Mouse (Mus musculus): ENCODE results near the gene Syne3.

The Syne3 gene

DNA sequence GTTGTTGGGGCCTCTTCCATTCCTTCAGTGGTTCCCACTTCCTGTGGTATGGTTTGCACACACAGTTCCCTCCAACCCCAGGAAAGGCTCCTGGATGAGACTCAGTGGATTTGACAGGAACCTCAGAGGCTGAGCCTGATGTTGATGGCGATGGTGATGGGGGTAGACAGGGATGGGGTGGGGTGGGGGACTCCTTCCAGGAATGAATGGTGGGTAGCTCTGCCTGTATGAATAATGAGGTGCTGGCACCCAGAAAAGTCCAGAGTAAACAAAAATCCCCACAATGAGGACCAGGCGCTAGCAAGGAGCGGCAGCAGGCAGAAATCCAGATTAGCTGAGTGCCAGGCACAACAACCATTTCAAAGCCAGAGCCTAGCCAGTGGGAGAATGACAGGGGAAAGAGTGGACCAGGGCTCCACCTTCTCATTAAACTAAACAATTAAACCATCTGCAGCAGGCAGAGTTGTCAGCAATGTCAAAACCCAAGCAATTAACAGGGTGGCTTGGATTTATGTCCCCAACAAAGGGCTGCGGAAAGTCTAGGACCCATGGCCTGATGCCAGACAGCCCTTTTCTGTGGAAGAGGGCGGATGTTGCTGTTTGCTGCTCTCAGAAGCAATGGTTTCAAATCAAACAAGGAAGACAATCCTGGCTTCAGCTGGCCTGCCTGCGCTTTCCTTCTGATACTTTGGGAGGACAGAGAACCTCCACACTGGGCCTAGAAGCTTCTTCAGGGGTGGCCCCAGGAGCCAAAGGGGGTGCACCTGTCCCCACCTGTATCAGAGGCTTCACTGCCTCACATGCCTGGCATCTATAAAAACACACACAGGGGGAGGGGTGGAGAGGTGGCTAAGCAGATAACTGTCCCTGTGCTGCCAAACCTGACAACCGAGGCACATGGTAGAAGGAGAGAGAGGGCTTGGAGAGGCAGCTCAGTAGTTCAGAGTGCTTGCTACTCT is 44.4 kb downstream of the Syne3 start:
- DNase-seq (ENCODE audit: low spot score): peak; percentile 71

DNA sequence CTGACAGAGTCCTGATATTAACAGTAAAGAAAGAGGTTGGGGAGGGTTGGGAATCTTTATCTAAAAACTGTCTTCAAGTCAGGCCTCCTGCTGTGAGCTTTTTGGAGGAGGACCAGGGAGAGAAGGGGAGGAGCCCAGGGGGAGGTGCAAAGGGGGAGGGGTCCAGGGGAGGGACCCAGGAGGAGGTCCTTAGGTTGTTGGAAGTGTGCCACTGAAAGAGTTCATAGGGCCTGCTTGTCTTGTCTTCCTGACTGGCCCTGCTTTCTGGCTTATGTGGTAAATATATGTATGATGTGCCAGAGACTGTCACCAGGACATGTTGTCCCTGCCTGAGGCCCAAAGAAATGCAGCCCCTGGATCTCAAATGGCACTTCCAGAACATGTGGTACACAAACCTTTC is 49.2 kb downstream of the Syne3 start:
- no peak for DNase-seq (ENCODE audit: low spot score)

DNA sequence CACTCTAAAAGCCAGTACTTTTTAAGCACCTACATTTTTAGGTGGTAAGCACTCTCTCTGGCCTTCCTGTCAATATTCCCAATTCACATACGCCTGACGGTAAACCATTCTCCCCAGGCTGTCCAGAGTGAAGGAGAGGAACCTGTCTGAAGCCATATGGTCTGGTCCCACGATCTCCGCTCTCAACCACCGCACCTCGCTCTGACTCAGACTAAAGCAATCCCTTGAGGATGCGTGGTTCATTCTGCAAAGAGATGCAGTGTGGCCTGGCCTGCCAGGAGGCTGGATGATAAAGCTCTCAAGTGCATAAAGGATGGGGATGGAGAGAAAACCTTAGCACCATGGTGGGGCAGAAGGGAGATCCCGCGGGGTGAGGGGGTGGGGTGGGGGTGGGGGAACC is 49.6 kb downstream of the Syne3 start:
- DNase-seq (ENCODE audit: low spot score): no peak

DNA sequence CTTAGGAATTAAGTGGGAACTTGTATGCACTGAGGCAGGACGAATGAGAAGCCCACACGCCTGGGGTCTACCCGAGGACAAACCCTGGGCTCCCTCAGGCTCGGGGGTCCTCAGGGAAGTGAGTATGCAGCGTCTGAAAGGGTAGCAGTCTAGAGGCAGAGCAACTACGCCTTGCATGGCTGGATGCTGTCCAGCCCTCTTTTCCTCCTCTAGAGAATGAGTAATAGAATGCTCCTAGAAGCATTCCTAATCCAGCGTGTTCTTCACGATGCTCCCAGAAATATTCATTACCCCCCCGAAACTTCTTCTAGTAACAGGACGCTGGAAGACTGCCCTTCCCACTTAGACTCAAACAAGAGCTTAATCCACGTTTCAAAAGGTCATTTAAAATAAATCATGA is 51.3 kb downstream of the Syne3 start:
- no peak for DNase-seq (ENCODE audit: low spot score)

DNA sequence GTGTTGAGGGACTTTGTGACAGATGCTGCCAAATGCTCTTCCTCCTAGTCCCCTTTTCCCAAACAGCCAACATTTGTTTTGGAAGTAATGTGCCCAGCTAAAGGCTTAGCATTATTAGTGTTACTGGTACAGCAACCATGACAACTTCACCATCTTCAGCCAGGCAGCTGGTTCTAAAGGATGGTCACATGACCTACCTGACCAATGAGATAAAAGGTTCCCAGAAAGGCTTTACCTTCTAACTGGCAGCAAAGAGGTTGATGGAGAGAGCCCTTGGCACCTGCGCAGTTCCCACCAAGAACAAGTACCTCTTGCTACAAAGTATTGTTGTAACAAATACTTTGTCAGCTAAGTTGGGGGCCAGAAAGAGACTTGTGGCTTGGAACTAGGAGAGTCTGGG is 52.4 kb downstream of the Syne3 start:
- no peak for DNase-seq (ENCODE audit: low spot score)

DNA sequence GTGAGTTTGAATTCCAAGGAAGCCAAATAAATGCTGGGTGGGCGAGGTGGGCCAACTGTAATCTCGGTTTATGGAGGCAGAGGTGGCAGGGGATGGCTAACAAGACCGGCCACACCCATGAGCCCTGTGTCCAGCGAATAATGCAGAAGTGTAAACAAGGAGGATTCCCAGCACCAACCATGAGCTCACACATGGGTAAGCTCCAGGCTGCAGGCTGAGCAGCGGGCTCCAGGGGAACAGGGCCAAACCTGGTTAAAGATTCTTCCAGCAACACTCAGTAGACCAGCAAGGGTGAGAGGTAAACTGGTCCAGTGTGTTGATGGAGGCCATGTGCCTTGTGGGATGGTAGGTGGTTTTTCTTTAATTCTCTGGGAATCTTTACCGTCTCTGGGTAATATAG is 53.2 kb downstream of the Syne3 start:
- DNase-seq (ENCODE audit: low spot score): no peak

DNA sequence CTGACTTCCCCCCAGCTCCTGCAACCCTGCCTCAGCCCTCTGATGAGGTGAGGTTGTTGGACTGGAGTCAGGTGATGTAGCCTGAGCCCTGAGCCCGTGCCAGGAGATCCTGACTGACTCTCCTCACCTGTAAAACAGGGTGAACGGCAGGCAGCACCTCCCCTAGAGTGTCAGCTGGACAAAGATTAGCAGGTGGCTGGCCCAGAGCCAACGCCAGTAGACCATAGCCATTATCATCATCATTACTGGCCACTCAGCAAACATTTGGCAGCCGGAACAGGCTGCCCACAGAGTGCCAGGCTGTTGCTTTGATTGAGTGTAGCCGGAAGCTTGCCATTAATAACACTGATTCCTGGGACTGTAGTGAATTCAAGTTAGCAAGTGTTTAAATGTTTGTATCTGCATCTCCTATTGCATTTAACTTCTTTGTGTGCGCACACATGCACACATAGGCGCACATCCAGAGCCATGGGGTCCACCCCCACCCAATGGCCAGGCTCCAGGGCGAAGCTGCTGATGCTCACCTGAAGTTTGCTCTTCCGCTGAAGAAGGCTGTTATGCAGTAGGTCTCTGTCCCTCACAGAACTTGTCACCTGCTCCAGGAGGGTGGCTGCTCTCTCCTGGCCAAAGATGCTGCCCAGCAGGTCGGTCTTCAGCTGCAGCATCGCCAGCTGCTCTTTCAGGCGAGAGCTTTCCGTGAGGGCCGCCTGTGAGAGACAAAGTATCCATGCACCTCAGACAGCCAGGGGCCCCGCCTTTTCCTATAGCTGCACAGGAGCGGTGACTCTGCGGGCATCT is 54.4 kb downstream of the Syne3 start:
- DNase-seq (ENCODE audit: low spot score): no peak

DNA sequence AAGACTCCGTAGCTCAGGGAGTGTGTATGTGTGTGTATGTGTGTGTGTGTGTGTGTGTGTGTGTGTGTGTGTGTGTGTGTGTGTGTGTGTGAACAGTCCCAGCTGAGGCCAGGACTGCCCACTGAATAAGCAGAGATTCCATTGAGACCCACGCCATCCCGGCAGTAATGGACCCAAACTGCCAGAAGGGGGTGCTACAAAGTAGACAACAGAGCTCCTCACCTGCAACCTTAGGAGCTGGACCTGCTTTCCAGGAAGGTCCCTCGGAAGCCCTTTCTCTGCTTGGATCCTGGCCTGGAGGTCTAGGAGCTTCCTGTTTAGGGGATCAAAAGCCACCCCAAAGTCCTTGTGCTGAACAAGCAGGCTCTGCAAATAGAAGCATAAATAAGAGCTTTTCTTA is 55.7 kb downstream of the Syne3 start:
- DNase-seq (ENCODE audit: low spot score): peak; percentile 77

DNA sequence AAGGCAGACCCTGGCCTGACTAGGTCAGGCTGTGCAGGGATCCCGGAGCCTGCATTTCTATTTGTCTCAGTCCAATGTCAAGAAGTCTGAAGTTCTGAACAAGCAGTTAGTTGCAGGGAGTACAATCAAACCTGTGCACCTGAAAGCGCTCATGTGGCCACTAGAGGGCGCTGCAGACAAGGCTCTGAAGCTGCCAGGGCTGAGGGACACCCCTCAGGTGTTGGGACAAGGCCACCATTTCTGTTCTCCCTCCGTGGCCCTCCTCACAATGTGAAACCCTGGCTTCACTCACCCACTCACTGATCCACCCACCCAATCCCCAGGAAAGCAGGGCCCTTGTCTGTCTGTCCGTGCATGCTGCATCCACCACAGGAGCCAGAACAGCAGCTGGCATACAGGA is 57.2 kb downstream of the Syne3 start:
- peak; percentile 88 for DNase-seq (ENCODE audit: low spot score)

DNA sequence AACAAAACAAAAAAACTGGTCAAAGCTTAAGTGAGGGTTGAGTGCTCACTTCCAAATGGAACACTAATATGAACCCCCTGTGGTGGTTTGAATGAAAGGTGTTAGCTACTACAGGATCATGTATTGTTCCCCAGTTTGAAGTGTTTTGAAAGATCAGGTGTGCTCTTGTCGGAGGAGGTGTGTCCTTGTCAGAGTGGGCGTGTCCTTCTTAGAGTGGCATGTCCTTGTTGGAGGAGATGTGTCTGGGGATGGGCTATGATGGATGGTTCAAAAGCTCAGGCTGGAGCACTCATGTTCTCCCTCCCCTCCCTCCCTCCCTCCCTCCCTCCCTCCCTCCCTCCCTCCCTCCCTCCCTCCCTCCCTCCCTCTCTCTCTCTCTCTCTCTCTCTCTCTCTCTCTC is 61.7 kb downstream of the Syne3 start:
- no peak for DNase-seq (ENCODE audit: low spot score)

DNA sequence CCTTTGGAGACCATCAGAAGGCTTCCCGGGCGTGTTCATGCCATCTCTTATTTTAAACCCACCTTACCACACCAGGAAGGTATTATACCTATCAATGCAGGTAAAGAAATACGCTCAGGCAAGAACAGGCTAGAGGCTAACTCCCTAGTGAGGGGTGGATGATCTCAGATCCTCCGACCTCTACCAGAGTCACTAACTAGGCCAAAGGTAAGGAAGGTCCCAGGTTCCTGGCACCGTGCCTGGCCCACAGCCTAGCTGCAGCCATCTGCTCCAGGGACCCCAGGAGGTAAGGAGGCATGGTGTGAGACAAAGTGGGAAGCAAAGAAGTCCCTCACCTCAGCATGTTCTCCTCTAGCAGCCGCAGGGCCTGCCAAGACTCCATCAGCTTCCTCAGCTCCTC is 63.4 kb downstream of the Syne3 start:
- DNase-seq (ENCODE audit: low spot score): no peak

DNA sequence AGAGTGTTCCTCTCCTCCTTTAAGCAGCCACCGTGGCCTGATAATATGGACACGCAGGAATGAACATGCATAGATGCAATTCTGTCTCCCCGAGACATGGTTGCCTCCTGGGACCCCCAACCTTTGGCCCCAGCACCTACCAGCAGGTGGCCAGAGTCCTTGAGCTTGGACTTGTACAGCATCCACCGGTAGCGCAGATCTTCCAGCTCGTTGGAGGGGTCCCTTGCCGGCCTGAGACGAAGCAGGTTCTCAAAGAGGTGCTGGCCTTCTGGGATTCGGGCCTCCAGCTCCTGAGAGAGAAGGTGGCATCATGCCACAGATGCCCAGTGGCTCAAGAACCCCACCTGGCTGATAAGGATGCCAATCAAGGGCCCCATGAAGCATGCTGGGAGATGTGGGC is 69.1 kb downstream of the Syne3 start:
- no peak for DNase-seq (ENCODE audit: low spot score)

DNA sequence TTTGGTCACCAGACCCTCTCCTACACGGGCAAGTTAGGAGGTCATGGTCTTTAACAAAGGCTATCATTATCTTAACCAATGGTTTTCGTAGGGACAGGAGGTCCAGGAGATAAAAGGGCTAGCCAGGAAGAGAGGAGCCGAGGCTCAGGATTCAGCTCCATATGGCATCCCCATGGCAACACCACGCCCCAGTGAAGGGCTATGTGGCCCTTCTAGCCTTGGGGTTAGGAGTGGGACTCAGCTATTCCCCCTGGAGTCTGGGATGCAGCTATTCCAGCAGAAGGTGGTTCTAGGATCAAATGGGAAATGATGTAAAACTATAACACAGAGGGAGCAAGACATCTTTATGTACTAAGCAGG is 69.6 kb downstream of the Syne3 start:
- no peak for DNase-seq (ENCODE audit: low spot score)

DNA sequence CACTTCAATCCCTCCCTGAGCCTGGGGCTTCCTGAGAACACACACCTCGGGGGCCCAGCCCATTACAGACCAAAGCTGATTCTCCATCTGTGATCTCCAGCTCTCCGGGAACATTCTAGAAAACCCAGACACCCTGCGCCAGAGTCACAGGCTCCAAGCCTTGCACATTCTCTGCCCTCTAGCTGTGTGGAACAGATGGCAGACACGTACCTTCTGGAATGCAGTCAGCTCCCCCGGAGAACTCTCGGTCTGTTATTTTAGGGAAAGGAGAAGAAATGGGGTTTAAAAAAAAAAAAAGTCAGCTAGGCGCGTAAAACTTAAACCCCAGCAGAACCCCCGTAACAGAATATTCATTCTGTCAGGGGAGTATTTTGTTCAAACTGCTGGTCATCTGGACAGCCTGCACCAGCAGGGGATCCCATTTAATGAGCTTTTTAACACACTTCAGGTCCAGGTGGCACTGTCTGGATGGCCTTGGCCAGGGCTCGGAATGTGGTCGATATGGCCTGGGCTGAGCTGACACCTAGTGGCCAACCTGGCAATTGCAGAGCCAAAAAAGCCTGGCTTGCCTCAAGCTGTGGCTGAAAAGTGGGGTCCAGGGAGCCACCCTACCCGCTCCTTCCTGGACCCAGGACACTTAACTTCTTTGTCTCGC is 70.1 kb downstream of the Syne3 start:
- DNase-seq (ENCODE audit: low spot score): peak; percentile 92

DNA sequence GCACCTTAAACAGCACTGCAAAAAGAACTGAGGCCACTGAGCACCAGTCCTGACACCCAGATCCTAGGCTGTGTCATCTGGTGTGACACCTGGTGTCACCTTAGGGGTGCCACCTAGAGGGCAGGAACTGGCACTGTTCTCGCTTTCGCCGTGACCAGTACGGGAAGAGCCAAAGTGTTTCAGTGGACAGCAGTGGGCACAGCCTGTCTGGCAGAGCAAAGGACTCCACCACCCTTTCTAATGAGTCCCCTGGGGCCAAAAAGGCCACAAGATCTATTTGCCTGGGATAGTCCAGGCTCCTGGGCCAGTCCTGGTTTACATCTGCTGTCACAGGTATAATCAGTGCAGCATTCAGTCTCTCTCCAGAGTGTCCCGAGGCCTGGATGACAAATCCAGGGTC is 70.7 kb downstream of the Syne3 start:
- no peak for DNase-seq (ENCODE audit: low spot score)

DNA sequence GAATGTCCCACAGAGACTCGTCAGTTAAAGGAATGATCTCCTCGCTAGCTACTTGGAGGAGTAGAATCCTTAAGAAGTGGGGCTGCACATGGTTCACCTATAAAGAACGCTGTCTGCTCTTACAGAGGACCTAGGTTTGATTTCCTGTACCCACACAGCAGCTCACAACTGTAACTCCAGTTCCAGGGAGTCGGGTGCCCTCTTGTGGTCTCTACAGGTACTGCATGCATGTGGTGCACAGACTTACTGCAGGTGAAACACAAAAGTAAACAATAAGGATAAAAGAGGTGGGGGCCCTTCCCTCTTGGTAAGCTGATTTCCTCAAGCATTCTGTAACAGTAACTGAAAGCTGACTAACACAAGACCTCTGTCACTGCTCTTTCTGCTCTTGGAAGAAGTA is 73.4 kb downstream of the Syne3 start:
- peak; percentile 72 for DNase-seq (ENCODE audit: low spot score)

DNA sequence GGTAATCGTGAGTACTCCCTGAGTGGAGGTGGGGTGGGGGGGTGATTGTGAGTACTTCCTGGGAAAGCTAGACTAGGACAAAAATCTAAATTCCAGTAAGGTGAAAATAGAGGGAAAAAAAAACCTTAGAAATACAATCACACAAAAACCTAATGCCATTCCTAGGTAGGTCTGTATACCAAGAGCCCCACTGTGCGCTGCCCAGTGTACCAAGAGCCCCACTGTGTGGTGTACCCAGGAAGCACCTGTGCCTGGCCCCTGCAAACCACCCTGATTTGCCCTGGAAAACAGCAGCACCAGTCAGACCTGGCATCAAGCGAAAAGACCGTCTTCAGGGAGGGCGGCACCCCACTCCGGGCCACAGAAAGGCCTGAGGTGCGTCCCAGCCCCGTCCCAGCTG is 74.5 kb downstream of the Syne3 start:
- DNase-seq (ENCODE audit: low spot score): no peak

DNA sequence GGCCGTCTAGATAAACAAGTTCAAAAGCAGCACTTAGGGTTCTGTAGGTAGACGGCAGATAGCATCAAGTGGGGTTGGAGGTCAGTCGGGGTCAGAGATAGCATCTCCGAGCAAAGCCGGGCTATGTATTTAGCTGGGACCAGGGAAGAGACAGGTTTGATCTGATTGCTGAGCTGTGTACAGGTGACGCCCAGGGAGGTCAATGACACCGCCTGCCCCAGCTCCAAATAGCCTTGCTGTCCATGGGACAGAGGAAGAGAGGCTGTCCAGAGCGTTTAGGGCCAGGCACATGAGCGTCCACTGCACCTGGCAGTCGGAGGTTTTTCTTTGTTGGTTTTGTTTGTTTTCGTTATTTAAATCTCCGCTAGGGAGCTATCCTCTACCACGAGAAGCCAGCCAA is 75.8 kb downstream of the Syne3 start:
- DNase-seq (ENCODE audit: low spot score): no peak

DNA sequence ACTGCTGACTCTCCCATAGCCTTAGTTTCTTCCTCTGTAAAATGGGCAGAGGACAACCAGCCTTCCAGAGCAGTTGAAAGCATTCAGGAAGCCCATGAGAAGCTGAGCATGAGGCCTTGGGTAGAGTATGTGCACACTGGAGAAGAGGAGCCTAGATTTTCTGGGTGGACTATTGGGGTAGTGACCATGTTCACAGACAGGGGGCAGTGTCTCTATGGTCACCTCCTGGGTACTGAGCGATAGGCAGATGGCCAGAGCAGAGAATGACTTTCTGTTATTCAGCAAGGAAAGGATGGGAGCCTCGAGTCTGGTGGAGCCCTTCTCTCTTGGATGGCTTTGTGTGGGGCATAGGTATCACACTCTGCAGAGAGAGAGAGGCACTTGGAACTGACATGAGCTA is 76.4 kb downstream of the Syne3 start:
- peak; percentile 34 for DNase-seq (ENCODE audit: low spot score)

DNA sequence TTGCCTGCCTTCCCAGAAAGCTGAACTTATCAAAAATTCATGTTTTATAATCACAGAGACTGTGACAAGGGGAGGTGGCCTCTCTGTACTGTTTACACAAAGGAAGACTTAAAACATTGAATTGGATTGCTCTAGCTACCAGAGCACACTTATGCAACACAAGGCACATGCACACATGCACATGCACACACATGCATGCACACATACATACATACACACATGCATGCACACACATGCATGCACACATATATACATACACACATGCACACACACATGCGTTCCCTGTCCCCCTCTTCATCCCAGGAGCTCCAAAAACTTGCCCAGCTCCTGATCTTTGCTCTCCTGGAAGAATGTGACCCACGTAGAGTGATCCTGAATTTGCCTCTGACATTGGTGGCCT is 83.8 kb downstream of the Syne3 start:
- no peak for DNase-seq (ENCODE audit: low spot score)

DNA sequence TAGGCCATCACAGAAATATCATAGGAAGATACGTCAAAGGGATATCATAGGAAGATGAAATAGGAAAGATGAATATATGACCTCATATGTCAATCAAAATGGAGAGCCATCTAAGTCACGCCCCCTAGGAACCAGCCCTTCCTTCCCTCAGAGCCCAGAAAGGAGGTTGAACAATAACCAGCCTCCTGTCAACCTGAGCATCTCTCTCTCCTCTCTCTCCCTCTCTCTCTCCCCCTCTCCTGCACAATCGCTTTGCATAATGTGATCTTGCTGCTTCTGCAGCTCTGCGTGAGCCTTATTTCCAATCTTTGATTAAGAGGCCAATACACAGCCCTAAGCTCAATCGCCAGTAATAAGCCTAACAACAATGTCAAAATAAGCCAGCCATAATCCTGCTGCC is 84.6 kb downstream of the Syne3 start:
- no peak for DNase-seq (ENCODE audit: low spot score)

DNA sequence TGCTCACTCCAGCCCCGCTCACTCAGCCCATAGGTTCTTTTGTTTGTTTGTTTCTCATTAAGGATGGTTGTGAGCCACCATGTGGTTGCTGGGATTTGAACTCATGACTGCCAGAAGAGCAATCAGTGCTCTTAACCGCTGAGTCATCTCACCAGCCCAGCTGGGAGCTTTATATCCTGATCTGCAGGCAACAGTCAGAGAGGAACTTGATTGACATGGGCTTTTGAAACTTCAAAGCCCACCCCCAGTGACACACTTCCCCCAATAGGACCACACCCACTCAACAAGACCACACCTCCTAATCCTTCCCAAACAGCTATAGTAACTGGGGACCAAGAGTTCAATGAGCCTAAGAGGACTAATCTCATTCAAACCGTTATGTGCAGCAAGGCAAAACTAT is 85.1 kb downstream of the Syne3 start:
- DNase-seq (ENCODE audit: low spot score): no peak

DNA sequence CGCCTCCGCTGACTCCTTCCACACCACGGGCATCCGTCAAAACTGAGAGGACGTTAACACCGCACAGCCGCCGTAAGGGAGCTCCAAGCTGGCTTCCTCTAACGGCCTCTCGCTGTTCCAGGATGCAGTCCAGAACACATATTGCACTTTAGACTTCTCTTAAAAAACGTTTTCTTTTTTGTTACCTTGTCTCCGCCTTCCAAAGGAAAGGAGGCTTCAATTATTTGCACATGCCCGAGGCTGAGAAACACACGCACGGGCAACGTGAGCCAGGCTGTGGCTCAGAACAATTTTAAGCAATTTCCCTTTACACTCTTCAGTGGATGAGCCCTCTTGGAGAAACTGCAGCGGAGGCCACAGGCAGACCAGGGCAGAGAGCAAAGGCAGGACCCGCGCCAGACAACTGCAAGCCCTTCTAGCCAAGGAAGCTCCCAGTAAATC is 85.6 kb downstream of the Syne3 start:
- no peak for DNase-seq (ENCODE audit: low spot score)

Data from retina, embryonic 14.5 days (tissue).